Mouse (Mus musculus) limb, embryonic 14.5 days (tissue): Measurements from ENCODE around the gene Raver1. TPM values are rescaled to one million over a fixed set of nuclear protein-coding genes. Genes with fewer than 3 reads are reported as not detected.

ENCODE experiments used
- ATAC-seq: fragments of 200-750 bp; cut with Nextera tagmentation; 2 replicates; pipeline ENCODE4 v1.8.0; 2017; ENCODE audit warnings: low read depth, moderate number of reproducible peaks, moderate TSS enrichment; ENCODE audit not compliant: low FRiP score
- DNase-seq: peaks from one replicate; pipeline ENCODE4 v3.0.0-alpha.2; 2015; ENCODE audit warnings: low spot score
- H3K27ac ChIP-seq: fragments of 300-500 bp; sonication (generic); replicated peaks from 2 replicates; pipeline ENCODE4 v1.5.1; 2014; ENCODE audit warnings: low read depth, mild to moderate bottlenecking, low read length, moderate library complexity, mixed read lengths
- H3K27me3 ChIP-seq: fragments of 300-500 bp; sonication (generic); 2 replicates; pipeline ENCODE4 v1.6.1; 2014; ENCODE audit warnings: low read length, mixed read lengths; ENCODE audit not compliant: control insufficient read depth, insufficient read depth
- H3K36me3 ChIP-seq: fragments of 300-500 bp; sonication (generic); 2 replicates; pipeline ENCODE4 v1.6.1; 2014; ENCODE audit warnings: mild to moderate bottlenecking, low read length, moderate library complexity, mixed read lengths; ENCODE audit not compliant: control insufficient read depth, insufficient read depth
- H3K4me1 ChIP-seq: fragments of 300-500 bp; sonication (generic); 2 replicates; pipeline ENCODE4 v1.6.1; 2014; ENCODE audit warnings: antibody characterized with exemption, low read length, mixed read lengths; ENCODE audit not compliant: control insufficient read depth, insufficient read depth
- H3K4me2 ChIP-seq: fragments of 300-500 bp; sonication (generic); replicated peaks from 2 replicates; pipeline ENCODE4 v1.6.1; 2014; ENCODE audit warnings: low read depth, mild to moderate bottlenecking, low read length, moderate library complexity; ENCODE audit not compliant: severe bottlenecking
- H3K4me3 ChIP-seq: fragments of 300-500 bp; sonication (generic); replicated peaks from 2 replicates; pipeline ENCODE4 v1.5.1; 2014; ENCODE audit warnings: low read length
- H3K9ac ChIP-seq: fragments of 300-500 bp; sonication (generic); 2 replicates; pipeline ENCODE4 v1.6.1; 2014; ENCODE audit warnings: mild to moderate bottlenecking, low read depth, low read length, moderate library complexity; ENCODE audit not compliant: severe bottlenecking
- H3K9me3 ChIP-seq: fragments of 300-500 bp; sonication (generic); 2 replicates; pipeline ENCODE4 v1.6.1; 2016; ENCODE audit warnings: low read length; ENCODE audit not compliant: control insufficient read depth
- POLR2A ChIP-seq: fragments of 200-500 bp; IDR thresholded peaks from 2 replicates; pipeline ENCODE4 v1.8.0; 2012; ENCODE audit warnings: inconsistent platforms, mild to moderate bottlenecking, moderate library complexity, borderline replicate concordance; ENCODE audit not compliant: insufficient read depth, insufficient read length; ENCODE audit errors: extremely low read depth
- WGBS: fragments of 180-500 bp; shearing (Covaris S2); extraction: QIAGEN DNeasy Blood & Tissue Kit; methylation state at CpG from one replicate; pipeline ENCODE4 v1.1.7; 2014; 5-methylcytosine and 5-hydroxymethylcytosine counted together
- polyA plus RNA-seq, 2 experiments: library from polyadenylated mRNA; depleted of rRNA in 1 of 2; stranded (reverse) in 1 of 2; unstranded in 1 of 2; fragments of >200 nt; fragmentation: Nextera tagmentation in 1 of 2; extraction: Ambion mirVana in 1 of 2; gene quantifications; 2 replicates each; pipeline versions ENCODE4 v1.2.1 to v1.2.3; 2012 to 2014

Gene Raver1
- polyA plus RNA-seq, 2 experiments, result 76.3 to 94.0 TPM

DNA sequence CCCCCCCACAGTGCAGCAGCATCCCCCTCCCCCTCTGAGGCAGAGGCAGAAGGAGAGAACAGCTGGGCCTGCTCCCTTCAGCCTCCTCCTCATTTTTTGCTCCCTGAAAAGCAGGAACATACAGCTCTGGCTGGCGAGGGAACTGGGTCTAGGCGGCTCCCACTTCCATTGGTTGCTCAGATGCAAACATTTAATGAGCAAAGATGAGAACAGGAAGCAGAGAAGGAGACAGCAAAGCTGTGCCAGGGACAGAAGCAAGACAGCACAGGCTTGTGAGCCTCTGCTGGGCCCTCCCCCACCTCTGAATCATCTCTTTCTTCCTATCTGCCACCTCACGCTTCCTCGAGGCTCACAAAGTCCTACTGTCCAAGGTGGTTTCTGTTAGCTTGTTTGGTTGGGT, 50.5 kb downstream of the Raver1 start:
- 37% methylated on average over 4 of the region's 4 CpGs for WGBS
- peaks cover 33% of the 10 kb centered on the region for H3K27me3 ChIP-seq
- ATAC-seq, result no peak

DNA sequence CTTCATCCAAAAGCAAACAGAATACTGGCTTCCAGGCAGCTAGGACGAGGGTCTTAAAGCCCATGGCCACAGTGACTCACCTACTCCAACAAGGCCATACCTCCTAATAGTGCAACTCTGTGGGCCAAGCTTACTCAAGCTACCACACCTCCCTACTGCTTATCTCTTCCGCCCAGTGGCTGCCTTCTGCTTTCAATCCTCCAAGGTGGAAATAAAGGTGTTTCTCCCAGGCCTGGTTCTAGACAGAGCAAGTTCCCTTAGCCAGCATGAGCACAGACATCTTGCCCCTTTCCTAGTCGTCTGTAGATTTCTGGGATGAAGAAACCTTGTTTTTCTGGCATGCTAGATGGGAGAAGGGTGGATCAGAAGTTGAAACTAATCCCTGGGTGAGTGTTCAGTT, 52.0 kb downstream of the Raver1 start:
- ATAC-seq, result no peak
- H3K27me3 ChIP-seq, result peaks cover 48% of the 10 kb centered on the region

More for the DNA sequence above, 50.5 kb downstream of the Raver1 start:
- Histone ChIP-seq H3K9me3 (no peaks in the 10 kb centered on the region), H3K4me3 (no peak overlapping the region), H3K4me2 (no peak overlapping the region), H3K4me1 (peaks cover 11% of the 10 kb centered on the region), H3K36me3 (no peaks in the 10 kb centered on the region), H3K27ac (no peak overlapping the region), H3K9ac (no peak overlapping the region)
- DNase-seq, result no peak
- no peak for TF ChIP-seq POLR2A

DNA sequence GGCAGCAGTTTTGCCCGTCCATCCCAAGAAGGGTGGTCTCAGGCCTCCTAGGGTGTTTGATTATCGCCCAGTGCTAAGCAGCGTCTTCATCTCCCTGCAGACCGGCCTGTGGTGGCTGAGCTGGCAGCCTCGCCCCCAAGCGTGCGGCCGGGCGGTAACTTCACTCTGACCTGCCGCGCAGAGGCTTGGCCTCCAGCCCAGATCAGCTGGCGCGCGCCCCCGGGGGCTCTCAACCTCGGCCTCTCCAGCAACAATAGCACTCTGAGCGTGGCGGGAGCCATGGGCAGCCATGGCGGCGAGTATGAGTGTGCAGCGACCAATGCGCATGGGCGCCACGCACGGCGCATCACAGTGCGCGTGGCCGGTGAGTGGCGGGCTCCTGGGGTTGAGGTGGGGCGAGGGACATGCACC, 54.3 kb downstream of the Raver1 start:
- no peak overlapping the region for H3K27ac ChIP-seq

More for the DNA sequence above, 52.0 kb downstream of the Raver1 start:
- H3K4me3 ChIP-seq, result no peak overlapping the region
- no peak overlapping the region for H3K9ac ChIP-seq
- TF ChIP-seq POLR2A, result no peak
- 71% methylated on average over 3 of the region's 3 CpGs for WGBS
- no peak for DNase-seq
- no peaks in the 10 kb centered on the region for H3K36me3 ChIP-seq
- no peaks in the 10 kb centered on the region for H3K9me3 ChIP-seq
- H3K4me2 ChIP-seq, result no peak overlapping the region
- H3K4me1 ChIP-seq, result peaks cover 11% of the 10 kb centered on the region
- H3K27ac ChIP-seq, result no peak overlapping the region

DNA sequence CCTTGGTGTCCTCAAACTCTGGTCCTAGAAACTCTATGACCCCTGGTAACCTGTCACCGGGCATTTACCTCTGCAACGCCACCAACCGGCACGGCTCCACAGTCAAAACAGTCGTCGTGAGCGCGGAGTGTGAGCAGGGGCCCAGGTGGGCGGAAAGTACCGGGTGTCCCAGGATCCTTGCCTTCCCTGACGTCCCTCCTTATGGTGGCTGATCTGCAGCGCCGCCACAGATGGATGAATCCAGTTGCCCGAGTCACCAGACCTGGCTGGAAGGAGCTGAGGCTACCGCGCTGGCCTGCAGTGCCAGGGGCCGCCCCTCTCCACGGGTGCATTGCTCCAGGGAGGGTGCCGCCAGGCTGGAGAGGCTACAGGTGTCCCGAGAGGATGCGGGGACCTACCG, 55.1 kb downstream of the Raver1 start:
- H3K9me3 ChIP-seq, result no peaks in the 10 kb centered on the region
- H3K4me2 ChIP-seq, result peak overlapping the region; percentile 54; the same call in 1 of the 2 replicates
- H3K27me3 ChIP-seq, result peaks cover 79% of the 10 kb centered on the region
- no peak overlapping the region for H3K27ac ChIP-seq
- no peak overlapping the region for H3K9ac ChIP-seq
- H3K4me3 ChIP-seq, result peak overlapping the region; percentile 37
- DNase-seq (no peak), ATAC-seq (no peak)
- peaks cover 21% of the 10 kb centered on the region for H3K4me1 ChIP-seq
- H3K36me3 ChIP-seq, result no peaks in the 10 kb centered on the region
- WGBS, result under 1% methylated on average over 22 of the region's 22 CpGs
- TF ChIP-seq POLR2A, result no peak

More for the DNA sequence above, 54.3 kb downstream of the Raver1 start:
- Histone ChIP-seq H3K36me3 (no peaks in the 10 kb centered on the region), H3K9ac (peak overlapping the region; percentile 43), H3K4me1 (peaks cover 15% of the 10 kb centered on the region), H3K27me3 (peaks cover 71% of the 10 kb centered on the region), H3K4me3 (peak overlapping the region; percentile 37), H3K9me3 (no peaks in the 10 kb centered on the region), H3K4me2 (peak overlapping the region; percentile 54)
- peak; percentile 14 for DNase-seq
- 2% methylated on average over 31 of the region's 31 CpGs for WGBS
- TF ChIP-seq POLR2A, result no peak
- 0 out of 2 replicates have a peak, but pooled peaks have one; percentile 15 for ATAC-seq

DNA sequence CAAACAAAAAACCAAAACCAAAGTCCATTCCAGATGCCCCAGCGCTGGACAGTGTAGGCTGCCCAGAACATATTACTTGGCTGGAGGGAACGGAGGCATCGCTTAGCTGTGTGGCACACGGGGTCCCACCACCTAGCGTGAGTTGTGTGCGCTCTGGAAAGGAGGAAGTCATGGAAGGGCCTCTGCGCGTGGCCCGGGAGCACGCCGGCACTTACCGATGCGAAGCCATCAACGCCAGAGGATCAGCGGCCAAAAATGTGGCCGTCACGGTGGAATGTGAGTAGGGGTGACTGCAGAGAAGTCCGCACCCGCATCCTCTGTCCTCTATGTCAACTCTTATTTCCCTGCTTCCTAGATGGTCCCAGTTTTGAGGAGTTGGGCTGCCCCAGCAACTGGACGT, 55.6 kb downstream of the Raver1 start:
- H3K4me3 ChIP-seq, result no peak overlapping the region
- no peaks in the 10 kb centered on the region for H3K9me3 ChIP-seq
- no peak overlapping the region for H3K27ac ChIP-seq
- ATAC-seq, result no peak
- H3K27me3 ChIP-seq, result peaks cover 81% of the 10 kb centered on the region
- peaks cover 25% of the 10 kb centered on the region for H3K4me1 ChIP-seq
- 10% methylated on average over 20 of the region's 20 CpGs for WGBS
- no peak overlapping the region for H3K4me2 ChIP-seq
- H3K36me3 ChIP-seq, result no peaks in the 10 kb centered on the region
- no peak for TF ChIP-seq POLR2A
- DNase-seq, result no peak
- H3K9ac ChIP-seq, result no peak overlapping the region

DNA sequence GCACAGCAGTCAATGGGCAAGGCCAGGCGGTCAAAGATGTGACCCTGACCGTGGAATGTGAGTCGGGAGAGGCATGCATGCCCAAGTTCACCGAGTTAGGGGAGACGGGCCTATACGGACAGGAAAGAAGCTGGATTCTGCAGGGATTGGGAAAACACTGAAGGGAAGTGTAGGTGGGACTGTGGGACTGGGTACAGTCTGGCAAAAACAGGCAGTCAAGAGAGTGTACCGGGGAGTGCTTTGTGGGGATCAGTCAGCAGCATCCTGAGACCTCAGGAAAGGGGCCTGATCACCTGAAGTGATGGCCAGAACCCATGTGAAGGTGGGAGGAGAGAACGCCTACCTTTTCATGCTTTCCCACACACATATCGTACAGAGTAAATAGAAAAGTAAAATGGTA, 56.2 kb downstream of the Raver1 start:
- no peaks in the 10 kb centered on the region for H3K36me3 ChIP-seq
- WGBS, result 22% methylated on average over 9 of the region's 9 CpGs
- no peaks in the 10 kb centered on the region for H3K9me3 ChIP-seq
- peaks cover 27% of the 10 kb centered on the region for H3K4me1 ChIP-seq
- no peak overlapping the region for H3K9ac ChIP-seq
- no peak overlapping the region for H3K4me2 ChIP-seq
- H3K4me3 ChIP-seq, result no peak overlapping the region
- no peak for TF ChIP-seq POLR2A
- peaks cover 81% of the 10 kb centered on the region for H3K27me3 ChIP-seq
- no peak for ATAC-seq
- no peak overlapping the region for H3K27ac ChIP-seq
- no peak for DNase-seq
